Mouse (Mus musculus): Measurements from ENCODE around the gene Tubb2a. TPM values are rescaled to one million over a fixed set of nuclear protein-coding genes. Genes with fewer than 3 reads are reported as not detected.
A peak's percentile ranks its signal among the peaks of the same experiment; 100 is the strongest.

Gene Tubb2a
- total RNA-seq (2014; rRNA removed) (27.5 and 56.4 TPM in 2 replicates), polyA plus RNA-seq (2012; rRNA removed) (569 and 614 TPM in 2 replicates)

- TF ChIP-seq POLR2A (IDR thresholded peaks at IDR 0.05; ENCODE audit: extremely low read depth, insufficient read depth, low read length) (peak; percentile 96), CTCF (IDR thresholded peaks at IDR 0.05; ENCODE audit: low read depth, low read length) (peak; percentile 55)
- no peaks in the 10 kb centered on the region; the same call in 1 of the 2 replicates for H3K79me2 ChIP-seq (ENCODE audit: control insufficient read depth, insufficient read depth, low read length)
- peak within 1 kb of the TSS; percentile 66 for H3K4me3 ChIP-seq (ENCODE audit: insufficient read depth, low read depth, low read length)
- peak within 1 kb of the TSS; percentile 66 for H3K27ac ChIP-seq (replicated peaks; ENCODE audit: insufficient read depth, low read depth, low read length)
- H3K27me3 ChIP-seq (ENCODE audit: control insufficient read depth, insufficient read depth, low read length), result no peaks in the 10 kb centered on the region
- WGBS, result under 1% methylated on average over 45 of the region's 45 CpGs
- peak; percentile 74 for DNase-seq (ENCODE audit: extremely low read depth, low read depth, low spot score)
- peaks cover 4% of the 10 kb centered on the region; the same call in 1 of the 2 replicates for H3K36me3 ChIP-seq (ENCODE audit: control insufficient read depth, insufficient read depth, low read length)
- peaks cover 13% of the 10 kb centered on the region for H3K4me1 ChIP-seq (ENCODE audit: control insufficient read depth, insufficient read depth, low read length)
- H3K9ac ChIP-seq (ENCODE audit: low read depth, low read length), result peak within 1 kb of the TSS; percentile 73
Measured at GRCm38 (mm10) chr13:34077492-34078271, at the start of gene Tubb2a. Gene Tubb2a, minus strand, starts transcription at chr13:34078007.

GRCm38 (mm10) chr13:34125711-34126110, 47.9 kb upstream of the Tubb2a start:
- Histone ChIP-seq H3K4me3 (ENCODE audit: insufficient read depth, low read depth, low read length) (no peak overlapping the region), H3K4me1 (ENCODE audit: control insufficient read depth, insufficient read depth, low read length) (peaks cover 8% of the 10 kb centered on the region; the same call in 1 of the 2 replicates), H3K27ac (replicated peaks; ENCODE audit: insufficient read depth, low read depth, low read length) (no peak overlapping the region), H3K79me2 (ENCODE audit: control insufficient read depth, insufficient read depth, low read length) (no peaks in the 10 kb centered on the region), H3K36me3 (ENCODE audit: control insufficient read depth, insufficient read depth, low read length) (no peaks in the 10 kb centered on the region), H3K9ac (ENCODE audit: low read depth, low read length) (no peak overlapping the region), H3K27me3 (ENCODE audit: control insufficient read depth, insufficient read depth, low read length) (no peaks in the 10 kb centered on the region; the same call in 1 of the 2 replicates)
- WGBS, result 71% methylated on average over 4 of the region's 4 CpGs
- TF ChIP-seq CTCF (IDR thresholded peaks at IDR 0.05; ENCODE audit: low read depth, low read length) (no peak), POLR2A (IDR thresholded peaks at IDR 0.05; ENCODE audit: extremely low read depth, insufficient read depth, low read length) (no peak)
- no peak for DNase-seq (ENCODE audit: extremely low read depth, low read depth, low spot score)

- no peak for TF ChIP-seq POLR2A (IDR thresholded peaks at IDR 0.05; ENCODE audit: extremely low read depth, insufficient read depth, low read length)
- no peak for TF ChIP-seq CTCF (IDR thresholded peaks at IDR 0.05; ENCODE audit: low read depth, low read length)
- Histone ChIP-seq H3K27ac (replicated peaks; ENCODE audit: insufficient read depth, low read depth, low read length) (no peak overlapping the region), H3K4me3 (ENCODE audit: insufficient read depth, low read depth, low read length) (no peak overlapping the region), H3K27me3 (ENCODE audit: control insufficient read depth, insufficient read depth, low read length) (no peaks in the 10 kb centered on the region), H3K4me1 (ENCODE audit: control insufficient read depth, insufficient read depth, low read length) (no peaks in the 10 kb centered on the region), H3K9ac (ENCODE audit: low read depth, low read length) (no peak overlapping the region), H3K79me2 (ENCODE audit: control insufficient read depth, insufficient read depth, low read length) (no peaks in the 10 kb centered on the region), H3K36me3 (ENCODE audit: control insufficient read depth, insufficient read depth, low read length) (no peaks in the 10 kb centered on the region)
- no peak for DNase-seq (ENCODE audit: extremely low read depth, low read depth, low spot score)
- WGBS, result 94% methylated on average over 2 of the region's 2 CpGs
Measured at GRCm38 (mm10) chr13:34120536-34120935, 42.7 kb upstream of the Tubb2a start.

- 74% methylated on average over 4 of the region's 4 CpGs for WGBS
- no peak overlapping the region for H3K27ac ChIP-seq (replicated peaks; ENCODE audit: insufficient read depth, low read depth, low read length)
- H3K36me3 ChIP-seq (ENCODE audit: control insufficient read depth, insufficient read depth, low read length), result no peaks in the 10 kb centered on the region
- no peaks in the 10 kb centered on the region for H3K79me2 ChIP-seq (ENCODE audit: control insufficient read depth, insufficient read depth, low read length)
- no peak for TF ChIP-seq POLR2A (IDR thresholded peaks at IDR 0.05; ENCODE audit: extremely low read depth, insufficient read depth, low read length)
- no peak for TF ChIP-seq CTCF (IDR thresholded peaks at IDR 0.05; ENCODE audit: low read depth, low read length)
- no peak overlapping the region for H3K4me3 ChIP-seq (ENCODE audit: insufficient read depth, low read depth, low read length)
- DNase-seq (ENCODE audit: extremely low read depth, low read depth, low spot score), result no peak
- no peak overlapping the region for H3K9ac ChIP-seq (ENCODE audit: low read depth, low read length)
- no peaks in the 10 kb centered on the region for H3K4me1 ChIP-seq (ENCODE audit: control insufficient read depth, insufficient read depth, low read length)
- no peaks in the 10 kb centered on the region for H3K27me3 ChIP-seq (ENCODE audit: control insufficient read depth, insufficient read depth, low read length)
Measured at GRCm38 (mm10) chr13:34119406-34119805, 41.6 kb upstream of the Tubb2a start.

GRCm38 (mm10) chr13:34118816-34119215, 41.0 kb upstream of the Tubb2a start:
- TF ChIP-seq POLR2A (IDR thresholded peaks at IDR 0.05; ENCODE audit: extremely low read depth, insufficient read depth, low read length) (no peak), CTCF (IDR thresholded peaks at IDR 0.05; ENCODE audit: low read depth, low read length) (no peak)
- H3K4me1 ChIP-seq (ENCODE audit: control insufficient read depth, insufficient read depth, low read length), result no peaks in the 10 kb centered on the region
- H3K4me3 ChIP-seq (ENCODE audit: insufficient read depth, low read depth, low read length), result no peak overlapping the region
- 91% methylated on average over 4 of the region's 4 CpGs for WGBS
- no peak for DNase-seq (ENCODE audit: extremely low read depth, low read depth, low spot score)
- no peaks in the 10 kb centered on the region for H3K27me3 ChIP-seq (ENCODE audit: control insufficient read depth, insufficient read depth, low read length)
- H3K36me3 ChIP-seq (ENCODE audit: control insufficient read depth, insufficient read depth, low read length), result no peaks in the 10 kb centered on the region
- H3K9ac ChIP-seq (ENCODE audit: low read depth, low read length), result no peak overlapping the region
- no peaks in the 10 kb centered on the region for H3K79me2 ChIP-seq (ENCODE audit: control insufficient read depth, insufficient read depth, low read length)
- H3K27ac ChIP-seq (replicated peaks; ENCODE audit: insufficient read depth, low read depth, low read length), result no peak overlapping the region

GRCm38 (mm10) chr13:34116508-34116907, 38.7 kb upstream of the Tubb2a start:
- Histone ChIP-seq H3K4me1 (ENCODE audit: control insufficient read depth, insufficient read depth, low read length) (peaks cover 3% of the 10 kb centered on the region; the same call in 1 of the 2 replicates), H3K27me3 (ENCODE audit: control insufficient read depth, insufficient read depth, low read length) (no peaks in the 10 kb centered on the region), H3K36me3 (ENCODE audit: control insufficient read depth, insufficient read depth, low read length) (no peaks in the 10 kb centered on the region), H3K27ac (replicated peaks; ENCODE audit: insufficient read depth, low read depth, low read length) (no peak overlapping the region), H3K9ac (ENCODE audit: low read depth, low read length) (no peak overlapping the region), H3K4me3 (ENCODE audit: insufficient read depth, low read depth, low read length) (no peak overlapping the region), H3K79me2 (ENCODE audit: control insufficient read depth, insufficient read depth, low read length) (no peaks in the 10 kb centered on the region)
- TF ChIP-seq CTCF (IDR thresholded peaks at IDR 0.05; ENCODE audit: low read depth, low read length), result no peak
- TF ChIP-seq POLR2A (IDR thresholded peaks at IDR 0.05; ENCODE audit: extremely low read depth, insufficient read depth, low read length), result no peak
- WGBS, result 86% methylated on average over 6 of the region's 6 CpGs
- DNase-seq (ENCODE audit: extremely low read depth, low read depth, low spot score), result no peak

Data from liver, adult 2 months (tissue).